Mouse (Mus musculus): ENCODE data around the gene Cyth2.

DNA sequence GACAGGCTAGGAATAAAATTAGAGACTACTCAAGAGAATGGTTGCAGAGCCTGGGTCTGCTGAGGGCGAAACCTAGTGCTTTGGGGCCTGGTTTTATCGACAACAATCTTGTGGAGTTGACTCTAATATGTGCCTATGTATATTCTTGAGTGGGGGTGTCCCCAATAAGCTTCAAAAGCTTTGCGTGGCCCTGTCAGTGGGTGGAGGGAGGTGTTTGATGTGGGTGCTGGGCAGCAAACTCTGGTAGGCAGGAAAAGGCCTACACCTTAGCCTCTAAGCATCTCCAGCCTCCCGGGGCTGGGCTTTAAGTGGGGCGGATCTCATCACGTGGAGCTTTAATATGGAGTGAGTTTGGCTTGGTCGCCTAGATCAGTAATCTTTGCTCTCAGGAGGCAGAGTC, 15.4 kb downstream of the Cyth2 start:
- TF ChIP-seq CTCF (conservative IDR thresholded peaks at IDR 0.05 in 1 of 2, IDR thresholded peaks at IDR 0.05 in 1 of 2; ENCODE audit: low read depth in 2 of 2, low read length in 2 of 2) (no peak), ZMIZ1 (IDR thresholded peaks at IDR 0.05; ENCODE audit: low read depth, low read length) (no peak), BHLHE40 (IDR thresholded peaks at IDR 0.05; ENCODE audit: low read depth, low read length) (no peak), GABPA (IDR thresholded peaks at IDR 0.05; ENCODE audit: insufficient replicate concordance, low read depth, low read length) (no peak), MAX (IDR thresholded peaks at IDR 0.05; ENCODE audit: low read length) (no peak), ZNF384 (IDR thresholded peaks at IDR 0.05; ENCODE audit: low read depth, low read length) (no peak), POLR2A (IDR thresholded peaks at IDR 0.05; ENCODE audit: low read depth, low read length) (no peak), JUN (IDR thresholded peaks at IDR 0.05; ENCODE audit: insufficient read depth, low read depth, low read length) (no peak), EP300 (IDR thresholded peaks at IDR 0.05; ENCODE audit: low read length) (no peak), TBP (conservative IDR thresholded peaks at IDR 0.05; ENCODE audit: low read depth, low read length) (no peak), HCFC1 (IDR thresholded peaks at IDR 0.05; ENCODE audit: low read depth, low read length) (no peak), NELFE (IDR thresholded peaks at IDR 0.05; ENCODE audit: low read depth, low read length) (no peak), CHD2 (IDR thresholded peaks at IDR 0.05; ENCODE audit: low read length) (no peak)

All from CH12.LX (cell line).